Mouse (Mus musculus): ENCODE data around the gene Myzap. TPM values are rescaled to one million over a fixed set of nuclear protein-coding genes. Genes with fewer than 3 reads are reported as not detected.

Gene Myzap
- polyA plus RNA-seq, 1 experiment from 2014 or later: 12.0 TPM

DNA sequence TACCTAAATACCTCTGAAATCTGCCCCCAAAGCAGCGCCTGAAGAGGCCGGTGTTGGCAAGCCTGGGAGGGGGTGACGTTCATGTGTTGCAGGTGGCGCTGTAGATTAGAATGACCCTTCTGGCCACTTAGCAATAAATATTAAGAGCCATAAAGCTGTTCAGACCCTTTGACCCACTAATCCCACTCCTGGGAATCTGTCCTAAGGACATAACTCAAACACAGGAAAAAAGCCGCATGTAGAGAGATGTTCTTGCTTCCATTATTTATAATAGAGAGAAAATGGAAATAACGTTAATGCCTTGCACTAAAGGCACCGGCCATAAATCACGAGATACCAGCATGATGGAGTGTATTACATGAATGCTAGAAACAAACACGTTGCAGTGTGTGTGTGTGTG lies 64.7 kb downstream of the Myzap start:
- H3K36me3 ChIP-seq (ENCODE audit: control insufficient read depth, insufficient read depth): no peaks in the 10 kb centered on the region
- no peak overlapping the region for H3K4me2 ChIP-seq (replicated peaks; ENCODE audit: low read depth)
- 25% methylated on average over 9 of the region's 9 CpGs for WGBS
- no peak overlapping the region for H3K27ac ChIP-seq (ENCODE audit: low read depth, low read length)
- H3K9me3 ChIP-seq (ENCODE audit: control insufficient read depth): no peaks in the 10 kb centered on the region
- TF ChIP-seq CTCF (IDR thresholded peaks at IDR 0.05; ENCODE audit: low read depth): no peak
- no peak for ATAC-seq
- no peaks in the 10 kb centered on the region for H3K4me1 ChIP-seq (replicated peaks; ENCODE audit: control insufficient read depth, insufficient read depth, low read length)
- H3K9ac ChIP-seq (ENCODE audit: low read depth, low read length): no peak overlapping the region
- H3K27me3 ChIP-seq (replicated peaks; ENCODE audit: control insufficient read depth, insufficient read depth, low read length): no peaks in the 10 kb centered on the region
- no peak overlapping the region for H3K4me3 ChIP-seq (ENCODE audit: low read depth, low read length)

GRCm38 (mm10) chr9:71523901-71524300 lies 68.3 kb downstream of the Myzap start:
- H3K4me3 ChIP-seq (ENCODE audit: low read depth, low read length): no peak overlapping the region
- no peak overlapping the region for H3K4me2 ChIP-seq (replicated peaks; ENCODE audit: low read depth)
- 91% methylated on average over 4 of the region's 4 CpGs for WGBS
- H3K9ac ChIP-seq (ENCODE audit: low read depth, low read length): no peak overlapping the region
- no peaks in the 10 kb centered on the region for H3K9me3 ChIP-seq (ENCODE audit: control insufficient read depth)
- no peaks in the 10 kb centered on the region for H3K27me3 ChIP-seq (replicated peaks; ENCODE audit: control insufficient read depth, insufficient read depth, low read length)
- no peaks in the 10 kb centered on the region for H3K36me3 ChIP-seq (ENCODE audit: control insufficient read depth, insufficient read depth)
- H3K27ac ChIP-seq (ENCODE audit: low read depth, low read length): no peak overlapping the region
- ATAC-seq: no peak
- no peaks in the 10 kb centered on the region for H3K4me1 ChIP-seq (replicated peaks; ENCODE audit: control insufficient read depth, insufficient read depth, low read length)
- no peak for TF ChIP-seq CTCF (IDR thresholded peaks at IDR 0.05; ENCODE audit: low read depth)

DNA sequence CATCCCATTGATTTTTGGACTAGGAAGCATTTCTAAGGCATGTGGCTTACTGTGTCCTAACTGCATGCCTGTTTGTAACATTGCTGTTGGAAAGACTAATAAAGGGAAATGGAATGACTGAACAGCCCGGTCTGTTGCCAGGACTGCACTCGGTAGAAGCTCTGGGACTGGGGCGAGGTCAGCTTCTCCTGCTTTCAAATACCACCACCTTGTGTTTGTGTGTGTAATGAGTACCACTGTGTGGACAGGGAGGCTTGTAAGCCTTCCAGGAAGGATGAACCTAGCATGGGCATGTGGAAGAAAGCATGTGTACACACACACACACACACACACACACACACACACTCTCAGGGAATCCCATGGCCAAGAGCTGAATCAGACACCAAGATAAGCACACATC lies 72.3 kb downstream of the Myzap start:
- H3K4me2 ChIP-seq (replicated peaks; ENCODE audit: low read depth): no peak overlapping the region
- H3K4me3 ChIP-seq (ENCODE audit: low read depth, low read length): no peak overlapping the region
- no peak overlapping the region for H3K9ac ChIP-seq (ENCODE audit: low read depth, low read length)
- no peaks in the 10 kb centered on the region for H3K36me3 ChIP-seq (ENCODE audit: control insufficient read depth, insufficient read depth)
- H3K27ac ChIP-seq (ENCODE audit: low read depth, low read length): no peak overlapping the region
- 48% methylated on average over 3 of the region's 3 CpGs for WGBS
- H3K9me3 ChIP-seq (ENCODE audit: control insufficient read depth): no peaks in the 10 kb centered on the region
- no peaks in the 10 kb centered on the region for H3K27me3 ChIP-seq (replicated peaks; ENCODE audit: control insufficient read depth, insufficient read depth, low read length)
- TF ChIP-seq CTCF (IDR thresholded peaks at IDR 0.05; ENCODE audit: low read depth): no peak
- ATAC-seq: no peak
- H3K4me1 ChIP-seq (replicated peaks; ENCODE audit: control insufficient read depth, insufficient read depth, low read length): no peaks in the 10 kb centered on the region

GRCm38 (mm10) chr9:71517487-71517886 lies 74.7 kb downstream of the Myzap start:
- Histone ChIP-seq H3K9me3 (ENCODE audit: control insufficient read depth) (no peaks in the 10 kb centered on the region), H3K36me3 (ENCODE audit: control insufficient read depth, insufficient read depth) (no peaks in the 10 kb centered on the region), H3K4me2 (replicated peaks; ENCODE audit: low read depth) (no peak overlapping the region), H3K9ac (ENCODE audit: low read depth, low read length) (no peak overlapping the region), H3K27ac (ENCODE audit: low read depth, low read length) (no peak overlapping the region), H3K4me1 (replicated peaks; ENCODE audit: control insufficient read depth, insufficient read depth, low read length) (no peaks in the 10 kb centered on the region), H3K4me3 (ENCODE audit: low read depth, low read length) (no peak overlapping the region), H3K27me3 (replicated peaks; ENCODE audit: control insufficient read depth, insufficient read depth, low read length) (no peaks in the 10 kb centered on the region)
- WGBS: 90% methylated on average over 4 of the region's 4 CpGs
- TF ChIP-seq CTCF (IDR thresholded peaks at IDR 0.05; ENCODE audit: low read depth): no peak
- no peak for ATAC-seq

DNA sequence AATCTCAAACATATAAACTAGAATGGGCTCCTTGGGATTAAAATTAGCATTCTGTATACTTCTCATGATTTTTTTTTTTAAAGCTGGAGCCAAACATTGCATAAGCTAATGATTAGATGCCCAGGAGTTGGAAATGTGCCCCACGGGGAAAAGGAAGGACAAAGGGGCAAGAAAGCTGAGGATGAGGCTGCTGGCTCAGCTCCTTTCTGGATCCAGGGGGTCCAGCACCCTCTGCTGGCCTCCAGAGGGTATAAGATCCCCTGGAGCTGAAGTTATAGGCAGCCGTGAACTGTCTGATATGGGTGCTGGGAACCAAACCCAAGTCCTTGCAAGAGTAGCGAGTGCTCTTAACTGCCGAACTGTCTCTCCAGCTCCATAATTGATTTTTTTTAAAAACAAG lies 76.3 kb downstream of the Myzap start:
- Histone ChIP-seq H3K4me2 (replicated peaks; ENCODE audit: low read depth) (no peak overlapping the region), H3K4me3 (ENCODE audit: low read depth, low read length) (no peak overlapping the region), H3K27me3 (replicated peaks; ENCODE audit: control insufficient read depth, insufficient read depth, low read length) (no peaks in the 10 kb centered on the region), H3K9ac (ENCODE audit: low read depth, low read length) (no peak overlapping the region), H3K9me3 (ENCODE audit: control insufficient read depth) (no peaks in the 10 kb centered on the region), H3K4me1 (replicated peaks; ENCODE audit: control insufficient read depth, insufficient read depth, low read length) (no peaks in the 10 kb centered on the region), H3K27ac (ENCODE audit: low read depth, low read length) (no peak overlapping the region), H3K36me3 (ENCODE audit: control insufficient read depth, insufficient read depth) (no peaks in the 10 kb centered on the region)
- peak; percentile 12; the same call in 1 of the 2 replicates for TF ChIP-seq CTCF (IDR thresholded peaks at IDR 0.05; ENCODE audit: low read depth)
- WGBS: 95% methylated on average over 4 of the region's 4 CpGs
- ATAC-seq: no peak

- no peak overlapping the region for H3K4me3 ChIP-seq (ENCODE audit: low read depth, low read length)
- H3K4me2 ChIP-seq (replicated peaks; ENCODE audit: low read depth): no peak overlapping the region
- no peaks in the 10 kb centered on the region for H3K9me3 ChIP-seq (ENCODE audit: control insufficient read depth)
- no peak for ATAC-seq
- TF ChIP-seq CTCF (IDR thresholded peaks at IDR 0.05; ENCODE audit: low read depth): no peak
- no peak overlapping the region for H3K9ac ChIP-seq (ENCODE audit: low read depth, low read length)
- 80% methylated on average over 4 of the region's 4 CpGs for WGBS
- H3K4me1 ChIP-seq (replicated peaks; ENCODE audit: control insufficient read depth, insufficient read depth, low read length): no peaks in the 10 kb centered on the region
- H3K27me3 ChIP-seq (replicated peaks; ENCODE audit: control insufficient read depth, insufficient read depth, low read length): no peaks in the 10 kb centered on the region
- no peaks in the 10 kb centered on the region for H3K36me3 ChIP-seq (ENCODE audit: control insufficient read depth, insufficient read depth)
- no peak overlapping the region for H3K27ac ChIP-seq (ENCODE audit: low read depth, low read length)
Observed at GRCm38 (mm10) chr9:71513566-71513965, 78.6 kb downstream of the Myzap start.

DNA sequence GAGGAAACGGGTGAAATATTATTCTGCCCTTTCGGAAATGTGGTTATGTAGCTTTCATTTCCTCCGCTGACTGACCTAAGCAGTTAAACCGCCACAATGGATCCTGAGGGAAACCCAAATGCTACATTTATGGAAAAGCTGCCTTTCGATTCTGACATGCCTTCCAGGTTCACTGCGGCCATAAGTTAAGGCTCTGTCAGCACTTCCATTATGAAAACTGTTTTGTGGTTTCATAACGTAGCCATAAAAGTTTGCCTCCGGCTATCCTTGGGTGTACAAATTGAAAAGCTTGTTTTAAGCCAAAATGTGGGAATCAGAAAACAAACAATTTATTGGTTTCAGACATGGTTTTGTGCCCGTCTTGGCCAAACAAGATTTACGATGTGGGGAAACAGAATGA lies 79.3 kb downstream of the Myzap start:
- Histone ChIP-seq H3K4me3 (ENCODE audit: low read depth, low read length) (no peak overlapping the region), H3K27me3 (replicated peaks; ENCODE audit: control insufficient read depth, insufficient read depth, low read length) (no peaks in the 10 kb centered on the region), H3K27ac (ENCODE audit: low read depth, low read length) (no peak overlapping the region), H3K36me3 (ENCODE audit: control insufficient read depth, insufficient read depth) (no peaks in the 10 kb centered on the region), H3K9ac (ENCODE audit: low read depth, low read length) (no peak overlapping the region), H3K4me2 (replicated peaks; ENCODE audit: low read depth) (no peak overlapping the region), H3K9me3 (ENCODE audit: control insufficient read depth) (no peaks in the 10 kb centered on the region), H3K4me1 (replicated peaks; ENCODE audit: control insufficient read depth, insufficient read depth, low read length) (no peaks in the 10 kb centered on the region)
- no peak for ATAC-seq
- 79% methylated on average over 10 of the region's 10 CpGs for WGBS
- no peak for TF ChIP-seq CTCF (IDR thresholded peaks at IDR 0.05; ENCODE audit: low read depth)

Data from intestine, postnatal 0 days (tissue).